Mouse (Mus musculus): ENCODE measurements around the gene Eef1akmt1.

Eef1akmt1 gene

DNA sequence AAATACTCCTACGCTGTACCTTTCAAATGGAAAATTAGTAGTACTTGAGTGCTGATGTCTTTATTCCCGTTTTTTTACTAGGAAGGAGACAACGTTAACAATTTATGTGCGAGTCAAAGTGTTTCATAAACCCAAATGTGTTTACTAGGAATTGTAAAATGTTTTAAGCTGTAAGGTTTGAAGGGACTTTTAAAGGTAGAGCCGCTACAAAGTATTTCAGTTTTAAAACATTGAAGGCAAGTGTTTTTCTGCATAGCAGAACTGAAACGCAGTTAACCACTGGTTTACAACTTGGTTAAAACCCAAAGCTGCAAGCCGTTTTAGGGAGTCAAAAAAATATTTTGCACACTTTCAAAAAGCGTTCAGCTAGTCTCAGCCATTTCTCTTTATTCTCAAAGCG lies 47.6 kb downstream of the Eef1akmt1 start:
- no peak for DNase-seq (ENCODE audit: low spot score in 2 of 2)

DNA sequence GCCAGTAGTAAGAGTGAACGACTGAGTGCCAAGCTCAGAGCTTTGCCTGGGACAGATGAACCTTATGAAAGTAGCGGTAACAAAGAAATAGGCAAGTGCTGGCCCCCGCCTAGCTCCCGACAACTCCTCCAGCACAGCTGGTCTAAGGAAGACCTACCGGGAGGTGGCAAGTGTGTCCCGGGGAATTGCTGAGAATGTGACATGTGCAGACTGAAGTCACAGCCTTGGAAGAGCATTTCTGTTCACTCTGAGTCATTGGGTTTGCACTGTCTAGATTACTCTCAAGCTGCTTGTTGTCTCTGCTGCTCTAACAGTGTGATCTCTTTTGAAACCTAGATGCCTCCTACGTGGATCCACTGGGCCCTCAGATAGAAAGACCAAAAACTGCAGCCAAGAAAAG lies 54.4 kb downstream of the Eef1akmt1 start:
- DNase-seq (ENCODE audit: low spot score in 2 of 2) = no peak

DNA sequence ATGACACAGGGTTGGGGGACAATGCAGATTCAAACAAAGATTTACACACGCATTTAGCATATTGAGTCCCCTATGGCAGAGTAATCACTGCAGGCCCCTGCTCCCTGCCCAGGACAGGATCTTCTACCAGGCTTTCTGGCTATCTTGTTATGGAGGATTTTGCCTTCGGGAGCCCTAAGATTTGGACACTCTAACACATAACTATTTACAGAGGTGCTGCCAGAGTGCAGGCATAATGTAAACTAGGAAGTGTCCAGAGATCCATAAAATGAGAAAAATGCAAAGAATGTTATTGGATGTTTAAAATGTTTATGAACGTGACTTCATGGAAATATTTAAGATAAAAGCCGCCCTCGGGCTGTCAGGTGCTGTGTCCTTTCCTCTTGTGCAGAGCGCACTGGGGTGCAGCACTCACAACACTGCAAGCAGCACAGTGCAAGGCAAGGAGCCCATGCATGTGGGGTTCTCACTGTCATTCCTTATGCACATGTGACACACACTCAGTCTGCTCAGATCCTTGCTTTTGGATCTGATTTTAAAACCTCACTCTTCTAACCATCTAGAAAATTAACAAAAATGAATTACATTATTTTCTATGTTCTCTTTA lies 56.2 kb downstream of the Eef1akmt1 start:
- DNase-seq (ENCODE audit: low spot score in 2 of 2) = no peak

DNA sequence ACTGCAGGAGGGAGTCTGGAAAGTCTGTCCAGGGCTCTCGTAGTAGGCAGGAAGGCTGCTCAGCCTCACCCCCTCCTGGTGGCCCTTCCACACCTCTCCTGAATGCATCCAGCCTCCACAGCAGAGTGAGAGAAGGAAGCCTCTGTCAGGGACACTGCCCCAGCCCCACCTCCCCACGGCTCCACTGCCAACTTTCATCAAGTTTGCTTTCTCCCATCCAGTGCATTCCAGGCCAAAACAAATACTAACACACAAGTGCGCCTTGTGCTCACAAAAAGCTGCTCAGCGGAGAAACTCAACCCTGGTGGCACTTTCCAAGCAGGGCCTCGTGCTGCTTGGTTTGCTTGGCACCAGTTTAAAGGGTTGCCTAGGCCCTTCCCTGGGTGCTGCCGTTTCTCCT lies 61.9 kb downstream of the Eef1akmt1 start:
- DNase-seq (ENCODE audit: low spot score in 2 of 2) = no peak

DNA sequence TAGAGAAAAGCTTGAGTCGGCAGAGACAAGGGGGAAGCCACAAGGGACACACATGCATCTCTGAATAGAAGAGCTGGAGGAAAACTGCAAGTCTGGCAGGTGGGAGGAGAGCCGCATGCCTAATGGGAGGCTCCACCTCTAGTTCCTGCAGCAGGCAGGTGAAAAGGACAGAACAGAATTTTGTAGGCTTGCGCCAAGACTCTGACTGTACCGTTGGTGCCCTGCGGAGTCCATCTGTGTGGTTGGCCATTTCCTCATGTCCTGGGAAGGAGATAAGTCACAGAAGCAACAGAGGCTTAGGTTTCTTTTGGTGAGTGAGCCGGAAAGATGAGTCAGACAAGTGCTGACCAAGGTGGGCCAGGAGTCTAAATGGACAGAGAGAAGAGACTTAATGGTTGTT lies 67.7 kb downstream of the Eef1akmt1 start:
- DNase-seq (ENCODE audit: low spot score in 2 of 2) = no peak
